Mouse (Mus musculus): ENCODE results near the gene Igf1r.

GRCm38 (mm10) chr7:68103178-68103530, 150.5 kb downstream of the Igf1r start:
- TF ChIP-seq GATA1 (IDR thresholded peaks at IDR 0.05; ENCODE audit: low read length) (no peak), TAL1 (IDR thresholded peaks at IDR 0.05; ENCODE audit: low read length) (no peak)
